Mouse (Mus musculus) hindbrain, postnatal 0 days (tissue): ENCODE measurements around the gene Slc9a1. TPM values are rescaled to one million over a fixed set of nuclear protein-coding genes. Genes with fewer than 3 reads are reported as not detected.
A peak's percentile ranks its signal among the peaks of the same experiment; 100 is the strongest.

Source experiments
- ATAC-seq: fragments of 200-750 bp; cut with Nextera tagmentation; 2 replicates; pipeline ENCODE4 v1.8.0; 2017; ENCODE audit warnings: mild to moderate bottlenecking, moderate TSS enrichment, moderate library complexity
- DNase-seq: peaks from one replicate; pipeline ENCODE4 v3.0.0-alpha.2; 2015; ENCODE audit warnings: low spot score
- H3K27ac ChIP-seq: fragments of 300-500 bp; sonication (generic); 2 replicates; pipeline ENCODE4 v1.5.1; 2014; ENCODE audit warnings: mild to moderate bottlenecking
- H3K27me3 ChIP-seq: fragments of 300-500 bp; sonication (generic); 2 replicates; pipeline ENCODE4 v1.6.1; 2014; ENCODE audit warnings: low read length, mixed read lengths; ENCODE audit not compliant: insufficient read depth
- H3K36me3 ChIP-seq: fragments of 300-500 bp; sonication (generic); 2 replicates; pipeline ENCODE4 v1.6.1; 2014; ENCODE audit warnings: low read length, mixed read lengths; ENCODE audit not compliant: insufficient read depth
- H3K4me1 ChIP-seq: fragments of 300-500 bp; sonication (generic); 2 replicates; pipeline ENCODE4 v1.6.1; 2014; ENCODE audit warnings: antibody characterized with exemption, low read length, mixed read lengths; ENCODE audit not compliant: insufficient read depth
- H3K4me2 ChIP-seq: fragments of 300-500 bp; sonication (generic); 2 replicates; pipeline ENCODE4 v1.6.1; 2014; ENCODE audit warnings: low read depth, mild to moderate bottlenecking, low read length, moderate library complexity, mixed read lengths
- H3K4me3 ChIP-seq: fragments of 300-500 bp; sonication (generic); 2 replicates; pipeline ENCODE4 v1.5.1; 2014; ENCODE audit warnings: low read length
- H3K9ac ChIP-seq: fragments of 300-500 bp; sonication (generic); replicated peaks from 2 replicates; pipeline ENCODE4 v1.6.1; 2014; ENCODE audit warnings: mild to moderate bottlenecking, low read length, moderate library complexity, mixed read lengths
- H3K9me3 ChIP-seq: fragments of 300-500 bp; sonication (generic); 2 replicates; pipeline ENCODE4 v1.6.1; 2016; ENCODE audit warnings: low read length, mixed read lengths
- CTCF ChIP-seq: IDR thresholded peaks from 2 replicates; pipeline ENCODE4 v1.5.1; 2016; ENCODE audit warnings: antibody characterized with exemption, control low read depth, low read depth
- WGBS: fragments of 180-500 bp; shearing (Covaris S2); extraction: QIAGEN DNeasy Blood & Tissue Kit; methylation state at CpG from one replicate; pipeline ENCODE4 v1.1.7; 2014; 5-methylcytosine and 5-hydroxymethylcytosine counted together
- microRNA-seq, 2 experiments: library from miRNA; unstranded; fragments of <30 nt; microRNA quantifications; one replicate each; pipeline ENCODE4; 2016
- polyA plus RNA-seq: library from polyadenylated mRNA; unstranded; fragments of >200 nt; fragmentation: Nextera tagmentation; extraction: Ambion mirVana; gene quantifications from 2 replicates; pipeline ENCODE4 v1.2.1, GENCODE M21; 2015
- total RNA-seq: library from RNA; depleted of rRNA; stranded (reverse); fragments of >200 nt; gene quantifications from 2 replicates; pipeline ENCODE4 v1.2.3, GENCODE M21; 2014; rRNA removed

Slc9a1 gene
- total and polyA plus RNA-seq, 2 experiments from 2014 or later = 10.1 to 21.2 TPM

DNA sequence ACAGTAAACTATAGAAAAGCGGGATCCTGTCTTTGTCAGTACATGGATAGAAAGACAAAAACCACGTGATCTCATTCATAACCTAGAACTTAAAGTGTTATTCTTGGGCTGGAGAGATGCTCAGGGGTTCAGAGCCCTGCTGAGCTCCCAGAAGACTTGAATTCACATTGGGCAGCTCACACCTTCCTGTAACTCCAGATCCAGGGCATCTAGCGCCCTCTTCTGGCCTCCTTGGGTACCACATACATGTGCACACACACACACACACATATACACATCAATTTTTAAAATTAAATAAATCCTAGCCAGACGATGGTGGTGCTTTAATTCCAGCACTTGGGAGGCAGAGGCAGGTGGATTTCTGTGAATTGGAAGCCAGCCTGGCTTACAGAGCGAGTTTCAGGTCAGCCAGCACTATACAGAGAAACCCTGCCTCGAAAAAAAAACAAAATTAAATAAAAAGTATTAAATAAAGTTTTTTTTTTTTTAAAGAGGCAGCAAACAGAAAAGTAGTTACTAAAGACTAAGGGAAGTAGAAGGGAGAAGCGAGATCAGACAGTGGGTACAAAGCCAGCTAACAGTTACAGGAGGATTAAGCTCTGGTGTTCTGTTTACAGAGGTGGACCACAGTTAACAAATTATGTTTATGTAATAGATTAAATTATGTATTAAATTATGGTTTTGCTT lies 101.8 kb downstream of the Slc9a1 start:
- 81% methylated on average over 7 of the region's 7 CpGs for WGBS
- no peak overlapping the region for H3K4me3 ChIP-seq
- H3K4me2 ChIP-seq = no peak overlapping the region
- no peak overlapping the region for H3K9ac ChIP-seq
- DNase-seq (no peak), ATAC-seq (no peak)
- H3K27ac ChIP-seq = no peak overlapping the region
- H3K36me3 ChIP-seq = no peaks in the 10 kb centered on the region
- TF ChIP-seq CTCF = peak; percentile 15; the same call in 1 of the 2 replicates
- H3K4me1 ChIP-seq = no peaks in the 10 kb centered on the region
- peaks cover 3% of the 10 kb centered on the region; the same call in 1 of the 2 replicates for H3K9me3 ChIP-seq
- 0 out of 2 replicates have a peak, but pooled peaks cover 4% of the 10 kb centered on the region for H3K27me3 ChIP-seq

Small RNA genes lying within 50 kb of the gene (microRNA-seq; reads per million reads assigned to microRNA genes)
- 0.36 to 0.53 reads per million in 2 experiments for gene Mir5122

Other genes starting within 250 kb of the Slc9a1 start
- gene Wasf2, start 239.2 kb upstream of the Slc9a1 start, total RNA-seq = 14.1 and 14.7 TPM in 2 replicates
- gene Wasf2, start 239.2 kb upstream of the Slc9a1 start, polyA plus RNA-seq = 27.5 and 32.3 TPM in 2 replicates
- 6.2 and 6.9 TPM in 2 replicates for gene Cd164l2, start 157.6 kb upstream of the Slc9a1 start, total RNA-seq
- 9.6 and 11.9 TPM in 2 replicates for gene Cd164l2, start 157.6 kb upstream of the Slc9a1 start, polyA plus RNA-seq
- 7.0 and 7.3 TPM in 2 replicates for gene Gpr3, start 157.2 kb upstream of the Slc9a1 start, total RNA-seq
- gene Gpr3, start 157.2 kb upstream of the Slc9a1 start, polyA plus RNA-seq = 4.5 and 5.5 TPM in 2 replicates
- 7.2 and 11.7 TPM in 2 replicates for gene Map3k6, start 128.9 kb upstream of the Slc9a1 start, total RNA-seq
- 4.7 and 5.8 TPM in 2 replicates for gene Map3k6, start 128.9 kb upstream of the Slc9a1 start, polyA plus RNA-seq
- 1.4 TPM in 1 of 2 replicates, not detected in the other for gene Sytl1, start 106.6 kb upstream of the Slc9a1 start, total RNA-seq
- 0.18 and 0.40 TPM in 2 replicates for gene Sytl1, start 106.6 kb upstream of the Slc9a1 start, polyA plus RNA-seq
- gene Tmem222, start 91.9 kb upstream of the Slc9a1 start, total RNA-seq = 120 and 138 TPM in 2 replicates
- gene Tmem222, start 91.9 kb upstream of the Slc9a1 start, polyA plus RNA-seq = 127 and 136 TPM in 2 replicates
- gene Wdtc1, start 16.2 kb upstream of the Slc9a1 start, total RNA-seq = 47.7 and 51.9 TPM in 2 replicates
- 12.8 and 14.9 TPM in 2 replicates for gene Wdtc1, start 16.2 kb upstream of the Slc9a1 start, polyA plus RNA-seq
- gene Tent5b, start 110.4 kb downstream of the Slc9a1 start, total RNA-seq = 1.3 and 3.6 TPM in 2 replicates
- 0.49 and 0.55 TPM in 2 replicates for gene Tent5b, start 110.4 kb downstream of the Slc9a1 start, polyA plus RNA-seq
- gene Trnp1, start 128.8 kb downstream of the Slc9a1 start, total RNA-seq = 48.1 and 54.5 TPM in 2 replicates
- gene Trnp1, start 128.8 kb downstream of the Slc9a1 start, polyA plus RNA-seq = 20.9 and 22.0 TPM in 2 replicates
- gene Kdf1, start 149.3 kb downstream of the Slc9a1 start, total RNA-seq = 0.11 and 0.26 TPM in 2 replicates
- 0.53 and 0.60 TPM in 2 replicates for gene Kdf1, start 149.3 kb downstream of the Slc9a1 start, polyA plus RNA-seq
- gene Nudc, start 176.3 kb downstream of the Slc9a1 start, total RNA-seq = 54.1 and 70.4 TPM in 2 replicates
- gene Nudc, start 176.3 kb downstream of the Slc9a1 start, polyA plus RNA-seq = 265 and 272 TPM in 2 replicates
- 0.47 TPM in 1 of 2 replicates, not detected in the other for gene Nr0b2, start 183.7 kb downstream of the Slc9a1 start, total RNA-seq
- 0.21 and 0.26 TPM in 2 replicates for gene Nr0b2, start 183.7 kb downstream of the Slc9a1 start, polyA plus RNA-seq
- gene Gpatch3, start 205.0 kb downstream of the Slc9a1 start, total RNA-seq = 8.3 and 8.8 TPM in 2 replicates
- gene Gpatch3, start 205.0 kb downstream of the Slc9a1 start, polyA plus RNA-seq = 6.1 and 6.3 TPM in 2 replicates
- 20.0 and 32.2 TPM in 2 replicates for gene Gpn2, start 214.7 kb downstream of the Slc9a1 start, total RNA-seq
- 16.9 and 18.6 TPM in 2 replicates for gene Gpn2, start 214.7 kb downstream of the Slc9a1 start, polyA plus RNA-seq
- gene Sfn, start 232.5 kb downstream of the Slc9a1 start, total RNA-seq = 1.1 and 2.8 TPM in 2 replicates
- 1.2 and 1.4 TPM in 2 replicates for gene Sfn, start 232.5 kb downstream of the Slc9a1 start, polyA plus RNA-seq